Mouse (Mus musculus) 416B (cell line): ENCODE measurements around the gene Sp100.
A peak's percentile ranks its signal among the peaks of the same experiment; 100 is the strongest.

Experiments
- DNase-seq: peaks from one replicate; pipeline ENCODE4 v3.0.0; 2011; ENCODE audit warnings: low read depth

The Sp100 gene

DNA sequence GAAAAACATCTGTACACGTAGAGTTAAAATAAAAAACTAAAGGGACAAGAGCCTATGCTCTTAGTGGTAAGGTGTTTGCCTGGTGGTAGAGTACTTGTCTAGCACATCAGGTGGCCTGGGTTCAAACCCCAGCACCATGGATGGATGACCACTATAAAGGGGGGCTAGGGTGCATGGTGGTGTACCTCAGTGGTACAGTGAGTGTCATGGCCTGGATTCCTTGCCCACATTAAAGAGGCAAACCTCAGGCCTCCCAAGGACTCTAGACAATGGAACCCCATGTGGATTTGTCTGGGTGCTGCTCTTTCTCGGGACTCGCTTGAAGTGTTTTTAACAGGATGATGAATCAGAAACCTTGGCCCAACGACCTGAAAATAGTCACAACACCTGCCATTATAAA lies 52.7 kb downstream of the Sp100 start:
- no peak for DNase-seq

- peak; percentile 54 for DNase-seq
Measured at GRCm38 (mm10) chr1:85703245-85704186, 53.7 kb downstream of the Sp100 start.

DNA sequence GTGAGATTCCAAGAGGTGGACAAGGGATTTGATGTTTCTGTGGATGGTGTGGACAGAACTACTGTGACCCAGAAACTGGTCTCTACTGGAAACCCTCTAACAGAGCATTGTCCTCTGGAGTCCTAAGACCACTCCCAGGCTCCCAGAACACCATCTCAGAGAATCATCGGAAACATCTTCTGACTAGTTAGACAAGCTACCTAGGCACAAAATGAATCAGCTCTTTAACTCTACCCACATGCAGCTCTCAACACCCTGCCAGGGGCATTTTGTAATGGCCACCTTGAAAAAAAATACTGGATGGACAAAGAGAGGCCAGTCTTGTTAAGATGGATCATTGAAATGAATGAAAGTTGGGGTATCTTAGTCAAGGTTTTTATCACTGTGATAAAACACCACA lies 55.8 kb downstream of the Sp100 start:
- no peak for DNase-seq

- DNase-seq, result no peak
Measured at GRCm38 (mm10) chr1:85706754-85707153, 57.0 kb downstream of the Sp100 start.

DNA sequence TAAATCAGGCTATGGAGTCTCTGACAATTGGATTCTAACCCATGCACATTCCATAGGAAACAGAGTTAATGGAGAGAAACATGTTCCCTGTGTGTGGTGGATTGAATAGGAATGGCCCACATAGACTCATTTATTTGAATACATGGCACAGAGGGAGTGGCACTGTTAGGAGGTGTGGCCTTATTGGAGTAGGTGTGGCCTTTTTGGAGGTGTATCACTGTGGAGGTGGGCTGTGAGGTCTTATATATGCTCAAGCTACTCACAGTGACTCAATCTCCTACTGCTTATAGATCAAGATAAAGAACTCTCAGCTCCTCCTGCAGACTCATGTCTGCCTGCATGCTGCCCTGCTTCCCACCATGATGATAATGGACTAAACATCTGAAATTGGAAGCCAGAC lies 64.7 kb downstream of the Sp100 start:
- no peak for DNase-seq

GRCm38 (mm10) chr1:85716447-85717027 lies 66.7 kb downstream of the Sp100 start:
- DNase-seq, result peak; percentile 27

GRCm38 (mm10) chr1:85719049-85719448 lies 69.3 kb downstream of the Sp100 start:
- DNase-seq, result no peak

DNA sequence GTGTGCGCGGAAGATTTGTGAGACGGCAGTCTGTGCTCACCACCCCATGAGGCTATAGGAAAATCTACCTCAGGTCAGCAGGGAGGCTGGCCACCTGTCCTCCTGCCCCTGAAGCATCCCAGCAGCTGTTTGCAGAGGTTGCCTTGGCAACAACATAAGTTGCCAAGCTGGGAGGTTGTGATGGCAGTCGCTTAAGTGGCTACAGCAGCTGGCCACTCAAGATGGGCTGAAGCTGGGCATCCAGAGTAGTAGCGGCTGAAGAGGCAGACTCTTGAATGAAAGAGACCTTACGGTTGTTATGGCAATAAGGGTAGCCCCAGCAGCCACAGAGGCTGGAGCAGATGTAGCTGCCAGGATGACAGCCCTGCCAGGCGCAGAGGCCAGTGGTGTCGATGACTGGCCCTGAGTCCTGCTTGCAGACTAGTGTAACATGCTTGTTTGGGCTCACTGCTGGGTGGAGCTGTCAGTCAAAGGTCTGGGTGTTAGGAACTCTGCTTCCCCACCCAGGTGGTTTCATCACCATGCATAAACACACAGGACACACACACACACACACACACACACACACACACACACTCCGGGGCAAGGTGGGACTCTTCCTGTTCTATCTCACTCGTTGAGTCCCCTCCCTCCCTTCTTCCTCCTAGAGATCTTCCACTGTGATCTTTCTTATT lies 70.6 kb downstream of the Sp100 start:
- DNase-seq, result no peak

DNA sequence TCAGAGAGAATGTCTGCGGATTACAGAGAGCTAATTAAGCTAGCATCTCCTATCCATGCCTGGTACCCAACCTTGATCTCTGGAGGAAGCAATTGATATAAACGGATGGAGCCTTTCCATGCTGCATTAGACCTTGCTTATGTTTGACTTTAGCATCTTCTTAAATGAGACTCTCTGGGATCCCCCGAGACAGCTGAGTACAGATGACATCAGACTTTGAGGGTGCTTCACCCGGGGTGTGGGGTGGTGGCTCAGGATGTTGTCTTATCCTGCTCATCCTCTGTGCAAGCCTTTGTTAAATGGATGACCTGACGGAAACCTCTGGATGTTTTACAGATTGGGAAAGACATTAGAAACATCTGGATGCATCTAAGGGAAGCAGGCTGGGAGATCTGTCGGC lies 80.7 kb downstream of the Sp100 start:
- DNase-seq, result no peak

- peak; percentile 92 for DNase-seq
Measured at GRCm38 (mm10) chr1:85732581-85732980, 82.8 kb downstream of the Sp100 start.

DNA sequence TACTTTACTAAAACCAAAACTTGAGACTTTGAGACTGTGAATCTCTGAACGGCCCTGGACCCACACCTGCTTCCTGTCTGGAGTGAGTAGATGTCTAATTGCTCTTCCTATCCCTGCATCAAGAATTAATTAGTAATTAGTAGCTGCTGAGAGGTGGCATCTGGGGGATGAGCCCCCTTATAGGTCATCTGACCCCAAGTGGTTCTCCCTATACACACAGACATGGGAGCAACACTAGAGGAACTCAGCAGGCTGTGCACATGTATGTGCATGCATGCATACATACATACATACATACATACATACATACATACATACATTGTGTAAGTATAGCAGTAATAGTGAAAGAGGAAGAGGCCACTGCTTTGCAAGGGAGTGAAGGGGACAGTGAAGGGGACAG lies 84.7 kb downstream of the Sp100 start:
- no peak for DNase-seq

DNA sequence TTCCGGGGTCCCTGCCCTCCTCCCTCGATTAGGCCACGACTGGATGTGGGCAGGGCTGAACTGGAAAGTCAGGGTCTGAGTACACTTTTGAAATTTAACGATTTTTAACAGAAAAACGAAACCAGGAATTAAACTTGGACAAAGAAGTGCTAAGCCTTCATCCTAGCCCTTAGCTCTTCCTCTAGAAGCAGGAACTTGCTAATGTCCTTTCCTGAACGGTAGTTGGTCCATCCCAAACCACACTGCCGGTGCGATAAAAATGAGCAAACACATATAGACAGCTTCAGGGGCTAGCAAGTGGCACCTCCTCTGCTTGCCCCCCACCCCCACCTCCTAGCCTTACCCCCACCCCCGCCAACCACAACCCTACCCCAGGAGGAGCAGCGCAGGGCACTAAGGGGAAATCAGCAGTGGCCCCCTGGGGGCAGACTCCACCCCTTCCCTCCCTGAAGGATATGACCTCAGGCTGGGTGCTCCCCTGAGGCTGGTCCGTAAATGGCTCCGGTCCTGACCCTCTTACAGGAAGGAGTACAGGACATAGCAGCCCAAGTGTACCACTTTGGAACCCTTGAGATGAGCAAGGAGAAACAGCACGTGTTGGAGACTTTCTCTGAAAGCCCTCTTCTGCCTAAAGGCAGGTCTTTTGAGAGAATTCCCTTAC lies 85.8 kb downstream of the Sp100 start:
- DNase-seq, result peak; percentile 97

- peak; percentile 94 for DNase-seq
Measured at GRCm38 (mm10) chr1:85736355-85737184, 86.8 kb downstream of the Sp100 start.

DNA sequence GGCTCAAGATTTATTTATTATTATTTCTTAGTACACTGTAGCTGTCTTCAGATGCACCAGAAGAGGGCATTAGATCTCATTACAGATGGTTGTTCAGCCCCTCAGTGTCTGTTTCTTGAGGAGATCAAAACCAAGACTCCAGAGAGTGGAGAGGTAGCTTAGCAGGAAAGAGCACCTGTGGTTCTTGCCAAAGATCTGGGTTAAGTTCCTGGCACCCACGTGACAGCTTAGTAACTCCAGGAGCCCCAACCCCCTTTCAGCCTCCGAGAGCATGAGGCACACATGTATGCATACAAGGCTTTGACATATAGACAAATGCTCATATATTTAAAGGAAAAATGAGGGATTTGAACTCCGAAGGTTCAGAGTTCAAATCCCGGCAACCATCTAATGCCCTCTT lies 89.2 kb downstream of the Sp100 start:
- peak; percentile 33 for DNase-seq

GRCm38 (mm10) chr1:85739819-85740218 lies 90.0 kb downstream of the Sp100 start:
- DNase-seq, result peak; percentile 70

DNA sequence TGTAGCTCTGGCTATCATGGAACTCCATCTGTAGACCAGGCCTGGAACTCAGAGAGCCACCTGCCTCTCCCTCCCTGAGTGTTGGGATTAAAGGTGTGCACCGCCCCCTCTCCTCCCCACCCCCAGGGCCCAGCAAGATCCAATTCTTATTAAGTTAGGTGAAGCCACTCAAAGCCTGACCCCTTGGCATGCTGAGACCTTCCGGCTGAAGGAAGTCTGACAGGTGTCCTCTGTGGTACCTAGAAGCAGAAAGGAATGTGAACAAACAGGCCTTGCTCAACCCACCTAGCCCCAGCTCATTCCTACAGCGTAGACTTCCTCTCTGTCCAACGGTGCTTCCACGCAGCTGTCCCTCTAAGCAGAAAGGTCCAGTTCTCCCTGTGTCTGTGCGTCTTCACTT lies 91.1 kb downstream of the Sp100 start:
- no peak for DNase-seq

DNA sequence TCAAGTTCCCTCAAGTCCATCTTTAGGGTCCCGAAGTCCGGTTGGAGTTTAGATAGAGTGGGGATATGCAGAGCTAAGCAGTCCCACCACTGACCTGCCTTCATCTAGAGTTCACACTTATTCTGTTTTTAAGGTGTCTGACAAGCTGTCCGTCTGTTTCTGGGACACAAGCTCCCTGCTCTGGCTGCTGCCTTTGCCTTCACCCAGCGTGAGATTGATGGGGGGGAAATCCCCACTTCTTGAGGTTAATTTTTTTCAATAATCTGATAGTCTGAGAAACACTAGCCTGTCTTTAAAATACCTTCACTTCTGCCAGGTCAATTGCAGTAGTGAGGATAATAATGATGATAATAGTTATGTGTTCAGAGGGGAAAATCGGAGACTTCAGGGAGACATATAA lies 92.5 kb downstream of the Sp100 start:
- no peak for DNase-seq

DNA sequence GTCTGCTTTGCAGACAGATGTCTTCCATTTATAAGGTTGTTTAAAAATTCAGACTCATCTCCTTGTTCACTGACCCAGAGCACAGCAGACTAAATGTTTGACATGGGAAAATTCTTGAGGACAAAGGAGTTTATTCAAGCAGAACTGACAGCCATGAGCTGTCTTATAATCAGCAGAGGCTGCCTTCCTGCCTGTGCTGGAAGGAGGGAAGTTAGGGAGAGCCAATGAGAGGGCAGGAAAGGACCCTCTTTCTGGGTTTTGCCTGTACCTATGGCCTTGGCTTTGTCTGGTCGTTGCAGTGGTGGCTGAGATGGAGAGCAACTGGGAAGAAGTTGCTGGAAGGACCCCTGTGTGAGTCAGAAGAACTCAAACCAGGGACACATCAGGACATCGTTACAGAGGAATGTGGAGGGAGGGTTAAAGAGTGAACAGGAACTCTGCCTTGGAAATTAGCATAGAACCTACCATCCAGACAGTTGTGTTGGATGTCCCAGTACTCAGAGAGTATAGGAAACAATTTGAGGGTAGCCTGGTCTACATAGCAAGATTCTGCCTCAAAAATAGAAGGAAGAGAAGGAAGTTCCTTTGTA lies 93.2 kb downstream of the Sp100 start:
- no peak for DNase-seq

- DNase-seq, result no peak
Measured at GRCm38 (mm10) chr1:85744539-85744938, 94.8 kb downstream of the Sp100 start.

DNA sequence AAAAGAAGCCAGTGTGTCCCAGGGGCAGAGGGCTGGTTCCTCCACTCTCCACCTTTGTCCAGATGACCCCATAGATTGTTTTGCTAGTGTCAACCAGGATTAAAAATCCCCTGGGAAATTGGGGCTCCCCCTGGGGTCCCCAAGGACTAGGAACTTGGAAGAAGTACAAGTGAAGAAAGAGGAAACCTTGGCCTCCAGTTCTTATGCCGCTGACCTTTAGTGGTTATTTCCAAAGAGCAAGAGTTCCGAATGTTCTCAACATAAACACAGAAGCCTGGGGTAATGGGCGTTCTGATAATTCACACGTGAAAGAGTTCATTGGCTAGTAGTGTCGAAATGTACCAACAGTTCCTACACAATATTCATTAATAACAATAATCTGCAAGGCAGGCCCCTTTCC lies 96.7 kb downstream of the Sp100 start:
- DNase-seq, result no peak

DNA sequence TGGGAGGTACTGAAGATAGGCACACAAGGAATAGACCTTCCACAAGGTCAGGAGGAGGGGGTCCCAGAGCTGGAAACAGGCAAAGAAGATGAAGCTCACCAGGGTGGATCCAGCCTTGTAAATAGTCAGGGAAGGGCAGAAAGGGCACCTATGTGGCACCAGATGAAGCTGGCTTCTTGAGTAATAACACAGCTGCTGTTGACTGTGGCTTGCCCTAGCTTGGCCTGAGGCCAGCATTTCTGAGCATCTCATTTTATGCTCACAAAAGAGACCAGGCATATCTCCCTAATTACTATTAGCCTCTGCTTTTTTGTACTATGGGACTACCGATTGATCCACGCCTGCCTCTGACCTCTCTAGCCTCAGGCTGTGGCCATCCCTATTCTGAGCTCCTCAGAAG lies 100.0 kb downstream of the Sp100 start:
- peak; percentile 51 for DNase-seq
